Mouse (Mus musculus) cortical plate, adult 2 months (tissue): ENCODE measurements around the gene Erc1.

ENCODE experiments used
- CTCF ChIP-seq: fragments of 200-500 bp; IDR thresholded peaks from 2 replicates; pipeline ENCODE4 v1.5.1; 2011; ENCODE audit warnings: mild to moderate bottlenecking, control low read depth, low read length; ENCODE audit not compliant: insufficient read depth; ENCODE audit errors: extremely low read depth
- POLR2A ChIP-seq: fragments of 200-500 bp; IDR thresholded peaks from 2 replicates; pipeline ENCODE4 v1.6.1; 2011; ENCODE audit warnings: mild to moderate bottlenecking, low read length, control low read depth; ENCODE audit not compliant: insufficient read depth; ENCODE audit errors: extremely low read depth

GRCm38 (mm10) chr6:119669746-119670145, 178.2 kb downstream of the Erc1 start:
- no peak for TF ChIP-seq CTCF
- no peak for TF ChIP-seq POLR2A
